9 mouse cellular contexts compared by ENCODE assay signal in genomic region chr19:53507497-53507896, GRCm38 (mm10). TPM values are rescaled to one million over a fixed set of nuclear protein-coding genes. Genes with fewer than 3 reads are reported as not detected.
DNase-seq lines count a peak whose midpoint lies in the region; ATAC-seq lines count a peak whose summit lies in the region.
"Had no signal": no experiment of that assay in that cellular context is flagged by ENCODE, and none has a peak within 500 bp of the region (broad histone marks: within the 10 kb centered on the region; RNA-seq: fewer than 3 reads in every experiment).

No protein-coding gene starts in this region.

- no peaks in the 10 kb centered on the region for H3K27me3 ChIP-seq in kidney, embryonic 16.5 days (ENCODE audit: insufficient read depth, low read length)
- no peaks in the 10 kb centered on the region for H3K27me3 ChIP-seq in kidney, embryonic 14.5 days (ENCODE audit: control insufficient read depth, insufficient read depth, low read length)
- 0 out of 2 replicates have a peak, but pooled peaks cover 5% of the 10 kb centered on the region for H3K27me3 ChIP-seq in limb, embryonic 10.5 days (ENCODE audit: low read depth, poor library complexity, severe bottlenecking)

- DNase-seq in testis, postnatal 14 days (ENCODE audit: low spot score): peak; percentile 26
- DNase-seq in testis, postnatal 10 days (ENCODE audit: low spot score): no peak
- DNase-seq in limb, embryonic 10.5 days (ENCODE audit: low spot score): no peak
- DNase-seq in cerebellum, adult 11 months: no peak
- no peak for DNase-seq in embryo, embryonic 9.5 days (ENCODE audit: extremely low spot score)
- no peak for DNase-seq in cerebellum, postnatal 25 days
- DNase-seq: cerebellum, adult 9-11 months had no signal

- no peaks in the 10 kb centered on the region for H3K36me3 ChIP-seq in kidney, embryonic 16.5 days (ENCODE audit: insufficient read depth, low read length)
- H3K36me3 ChIP-seq in kidney, embryonic 14.5 days (ENCODE audit: control insufficient read depth, insufficient read depth, low read length): no peaks in the 10 kb centered on the region
- no peaks in the 10 kb centered on the region for H3K36me3 ChIP-seq in limb, embryonic 10.5 days

- ATAC-seq in kidney, embryonic 16.5 days (ENCODE audit: low FRiP score, low TSS enrichment): no peak
- ATAC-seq in kidney, embryonic 14.5 days (ENCODE audit: low FRiP score, low TSS enrichment): no peak

- no peak overlapping the region for H3K9ac ChIP-seq in kidney, embryonic 16.5 days (replicated peaks; ENCODE audit: low read length)
- no peak overlapping the region for H3K9ac ChIP-seq in kidney, embryonic 14.5 days (ENCODE audit: low read depth, low read length)

- no peak overlapping the region for H3K4me3 ChIP-seq in kidney, embryonic 16.5 days (ENCODE audit: low read length)
- no peak overlapping the region for H3K4me3 ChIP-seq in kidney, embryonic 14.5 days (ENCODE audit: low read length)
- no peak overlapping the region for H3K4me3 ChIP-seq in limb, embryonic 10.5 days

- 36% methylated on average over 8 of the region's 8 CpGs for WGBS in kidney, embryonic 16.5 days
- WGBS in kidney, embryonic 14.5 days: 41% methylated on average over 8 of the region's 8 CpGs
- 36% methylated on average over 8 of the region's 8 CpGs for WGBS in limb, embryonic 10.5 days

- no peaks in the 10 kb centered on the region for H3K9me3 ChIP-seq in kidney, embryonic 16.5 days (ENCODE audit: low read length)
- no peaks in the 10 kb centered on the region for H3K9me3 ChIP-seq in kidney, embryonic 14.5 days (ENCODE audit: control insufficient read depth, low read length)
- no peaks in the 10 kb centered on the region for H3K9me3 ChIP-seq in limb, embryonic 10.5 days (replicated peaks)

- H3K27ac ChIP-seq in kidney, embryonic 16.5 days (ENCODE audit: low read length): 0 out of 2 replicates have a peak overlapping the region, but pooled peaks have one; percentile 7
- no peak overlapping the region for H3K27ac ChIP-seq in kidney, embryonic 14.5 days (ENCODE audit: low read depth, low read length)
- H3K27ac ChIP-seq in limb, embryonic 10.5 days: peak overlapping the region; percentile 21; the same call in 1 of the 2 replicates

- H3K4me2 ChIP-seq in kidney, embryonic 16.5 days (replicated peaks; ENCODE audit: low read depth, low read length): no peak overlapping the region
- no peak overlapping the region for H3K4me2 ChIP-seq in kidney, embryonic 14.5 days (replicated peaks; ENCODE audit: low read depth, low read length)

- H3K4me1 ChIP-seq in kidney, embryonic 16.5 days (ENCODE audit: insufficient read depth, low read length): peaks cover 28% of the 10 kb centered on the region
- peaks cover 28% of the 10 kb centered on the region; the same call in 1 of the 2 replicates for H3K4me1 ChIP-seq in kidney, embryonic 14.5 days (ENCODE audit: control insufficient read depth, insufficient read depth, low read length)
- H3K4me1 ChIP-seq in limb, embryonic 10.5 days: peaks cover 26% of the 10 kb centered on the region

RNA-seq across cellular contexts. Expression of gene Dusp5, which starts 21.4 kb away (rescaled TPM):
- polyA plus RNA-seq in kidney, embryonic 16.5 days (2015; fragmentation: Nextera tagmentation; extraction: Ambion mirVana): 9.6 and 9.7 TPM in 2 replicates
- 11.3 and 15.6 TPM in 2 replicates for polyA plus RNA-seq in kidney, embryonic 14.5 days (2014; fragmentation: Nextera tagmentation; extraction: Ambion mirVana)
- polyA plus RNA-seq in limb, embryonic 10.5 days (2016; fragmentation: Nextera tagmentation; extraction: Ambion mirVana): 6.4 and 8.9 TPM in 2 replicates
